Mouse (Mus musculus): ENCODE measurements around the gene Pa2g4.

Pa2g4 gene

GRCm38 (mm10) chr10:128536266-128536940 lies 29.4 kb downstream of the Pa2g4 start:
- peak; percentile 94 for DNase-seq (ENCODE audit: low read depth, low spot score)

- no peak for DNase-seq (ENCODE audit: low read depth, low spot score)
Measured at GRCm38 (mm10) chr10:128535624-128536265, 30.0 kb downstream of the Pa2g4 start.

GRCm38 (mm10) chr10:128535206-128535605 lies 30.6 kb downstream of the Pa2g4 start:
- no peak for DNase-seq (ENCODE audit: low read depth, low spot score)

GRCm38 (mm10) chr10:128526366-128527356 lies 39.1 kb downstream of the Pa2g4 start:
- no peak for DNase-seq (ENCODE audit: low read depth, low spot score)

GRCm38 (mm10) chr10:128525671-128526308 lies 40.0 kb downstream of the Pa2g4 start, which contains the start of gene Esyt1:
Gene Esyt1, minus strand, starts transcription at chr10:128525871.
- DNase-seq (ENCODE audit: low read depth, low spot score) = peak; percentile 94

GRCm38 (mm10) chr10:128524732-128525662 lies 40.8 kb downstream of the Pa2g4 start:
- peak; percentile 37 for DNase-seq (ENCODE audit: low read depth, low spot score)

GRCm38 (mm10) chr10:128524111-128524731 lies 41.6 kb downstream of the Pa2g4 start:
- no peak for DNase-seq (ENCODE audit: low read depth, low spot score)

GRCm38 (mm10) chr10:128522351-128522750 lies 43.4 kb downstream of the Pa2g4 start:
- no peak for DNase-seq (ENCODE audit: low read depth, low spot score)

GRCm38 (mm10) chr10:128520591-128520990 lies 45.2 kb downstream of the Pa2g4 start:
- no peak for DNase-seq (ENCODE audit: low read depth, low spot score)

GRCm38 (mm10) chr10:128518833-128519232 lies 47.0 kb downstream of the Pa2g4 start:
- no peak for DNase-seq (ENCODE audit: low read depth, low spot score)

GRCm38 (mm10) chr10:128516677-128517076 lies 49.1 kb downstream of the Pa2g4 start:
- no peak for DNase-seq (ENCODE audit: low read depth, low spot score)

- DNase-seq (ENCODE audit: low read depth, low spot score) = no peak
Measured at GRCm38 (mm10) chr10:128516029-128516428, 49.8 kb downstream of the Pa2g4 start.

GRCm38 (mm10) chr10:128515044-128515443 lies 50.7 kb downstream of the Pa2g4 start:
- no peak for DNase-seq (ENCODE audit: low read depth, low spot score)

GRCm38 (mm10) chr10:128511761-128512160 lies 54.0 kb downstream of the Pa2g4 start:
- DNase-seq (ENCODE audit: low read depth, low spot score) = no peak

- DNase-seq (ENCODE audit: low read depth, low spot score) = no peak
Measured at GRCm38 (mm10) chr10:128511189-128511588, 54.6 kb downstream of the Pa2g4 start.

- DNase-seq (ENCODE audit: low read depth, low spot score) = no peak
Measured at GRCm38 (mm10) chr10:128510301-128510700, 55.5 kb downstream of the Pa2g4 start.

GRCm38 (mm10) chr10:128509831-128510230 lies 56.0 kb downstream of the Pa2g4 start:
- no peak for DNase-seq (ENCODE audit: low read depth, low spot score)

- no peak for DNase-seq (ENCODE audit: low read depth, low spot score)
Measured at GRCm38 (mm10) chr10:128509203-128509602, 56.6 kb downstream of the Pa2g4 start.

- no peak for DNase-seq (ENCODE audit: low read depth, low spot score)
Measured at GRCm38 (mm10) chr10:128508260-128508659, 57.5 kb downstream of the Pa2g4 start.

Measured in c-Kit-negative CD71-positive TER-119-positive erythroid progenitor cells, embryonic 14.5 days (primary cell).